Comparison of ENCODE assay signal across 16 mouse cellular contexts in genomic region chr5:18478420-18478819, GRCm38 (mm10).
"Had no signal": no experiment of that assay in that cellular context is flagged by ENCODE, and none has a peak within 500 bp of the region (broad histone marks: within the 10 kb centered on the region; RNA-seq: fewer than 3 reads in every experiment).

No protein-coding gene starts in this region.

- H3K36me3 ChIP-seq: liver, embryonic 13.5 days; neural tube, embryonic 12.5 days; neural tube, embryonic 15.5 days had no signal

- H3K4me2 ChIP-seq: liver, embryonic 13.5 days; midbrain, embryonic 11.5 days; neural tube, embryonic 12.5 days; neural tube, embryonic 15.5 days had no signal

- H3K27me3 ChIP-seq: liver, embryonic 13.5 days; neural tube, embryonic 12.5 days; neural tube, embryonic 15.5 days had no signal

- DNase-seq: kidney, postnatal 25 days; layer of hippocampus, postnatal 36 days; liver, embryonic 13.5 days; lung, adult 2 months; lung, postnatal 14 days; lung, postnatal 4 days; midbrain, embryonic 14.5 days; retina, postnatal 1 day; thymus, adult 18-20 months; thymus, postnatal 36 days had no signal

- H3K4me1 ChIP-seq: liver, embryonic 13.5 days; neural tube, embryonic 12.5 days; neural tube, embryonic 15.5 days had no signal

- H3K4me3 ChIP-seq: layer of hippocampus, adult 2 months; left cerebral cortex, adult 2 months; liver, embryonic 13.5 days; neural tube, embryonic 12.5 days; neural tube, embryonic 15.5 days had no signal

- H3K27ac ChIP-seq: kidney, postnatal 0 days; layer of hippocampus, adult 2 months; left cerebral cortex, adult 2 months; liver, embryonic 13.5 days; neural tube, embryonic 12.5 days; neural tube, embryonic 15.5 days had no signal

- H3K9ac ChIP-seq: liver, embryonic 13.5 days; neural tube, embryonic 12.5 days; neural tube, embryonic 15.5 days had no signal

- H3K9me3 ChIP-seq: liver, embryonic 13.5 days; neural tube, embryonic 12.5 days; neural tube, embryonic 15.5 days had no signal
